Mouse (Mus musculus): ENCODE measurements around the gene Hps6. TPM values are rescaled to one million over a fixed set of nuclear protein-coding genes. Genes with fewer than 3 reads are reported as not detected.

The Hps6 gene
- polyA plus RNA-seq, 1 experiment from 2014 or later = 3.4 TPM

- H3K36me3 ChIP-seq (replicated peaks) = 0 out of 2 replicates have a peak, but pooled peaks cover 2% of the 10 kb centered on the region
- H3K4me1 ChIP-seq = peaks cover 95% of the 10 kb centered on the region
- H3K9me3 ChIP-seq = no peaks in the 10 kb centered on the region
- H3K27me3 ChIP-seq (ENCODE audit: poor library complexity, severe bottlenecking) = no peaks in the 10 kb centered on the region
- peak overlapping the region; percentile 97 for H3K27ac ChIP-seq
- 5% methylated on average over 6 of the region's 6 CpGs for WGBS
- peak overlapping the region; percentile 97 for H3K4me3 ChIP-seq
- DNase-seq (ENCODE audit: extremely low spot score, low spot score) = peak; percentile 73
Measured at GRCm38 (mm10) chr19:46042476-46043011, 39.2 kb downstream of the Hps6 start.

- Histone ChIP-seq H3K27me3 (ENCODE audit: poor library complexity, severe bottlenecking) (no peaks in the 10 kb centered on the region), H3K36me3 (replicated peaks) (0 out of 2 replicates have a peak, but pooled peaks cover 2% of the 10 kb centered on the region), H3K27ac (peak overlapping the region; percentile 97), H3K4me1 (peaks cover 90% of the 10 kb centered on the region), H3K4me3 (peak overlapping the region; percentile 97), H3K9me3 (no peaks in the 10 kb centered on the region)
- 67% methylated on average over 7 of the region's 7 CpGs for WGBS
- no peak for DNase-seq (ENCODE audit: extremely low spot score, low spot score)
Measured at GRCm38 (mm10) chr19:46043380-46043779, 40.1 kb downstream of the Hps6 start.

GRCm38 (mm10) chr19:46044271-46044992 is 41.1 kb downstream of the Hps6 start, which contains the start of gene Pprc1:
TSS of gene Pprc1 (plus strand) at chr19:46044886.
- Histone ChIP-seq H3K27ac (peak within 1 kb of the TSS; percentile 97), H3K9me3 (no peaks in the 10 kb centered on the region), H3K27me3 (ENCODE audit: poor library complexity, severe bottlenecking) (no peaks in the 10 kb centered on the region), H3K4me3 (peak within 1 kb of the TSS; percentile 97), H3K4me1 (peaks cover 83% of the 10 kb centered on the region), H3K36me3 (replicated peaks) (no peaks in the 10 kb centered on the region)
- WGBS = under 1% methylated on average over 34 of the region's 34 CpGs
- DNase-seq (ENCODE audit: extremely low spot score, low spot score) = no peak

- peak; percentile 87 for DNase-seq (ENCODE audit: extremely low spot score, low spot score)
- WGBS = under 1% methylated on average over 84 of the region's 84 CpGs
- Histone ChIP-seq H3K36me3 (replicated peaks) (no peaks in the 10 kb centered on the region), H3K4me3 (peak within 1 kb of the TSS; percentile 97), H3K27ac (peak within 1 kb of the TSS; percentile 97), H3K9me3 (no peaks in the 10 kb centered on the region), H3K4me1 (peaks cover 76% of the 10 kb centered on the region), H3K27me3 (ENCODE audit: poor library complexity, severe bottlenecking) (no peaks in the 10 kb centered on the region)
Measured at GRCm38 (mm10) chr19:46044993-46045695, 41.8 kb downstream of the Hps6 start, which contains the start of gene Ldb1. TSS of gene Ldb1 (minus strand) at chr19:46045214.

GRCm38 (mm10) chr19:46045696-46046311 is 42.5 kb downstream of the Hps6 start:
- DNase-seq (ENCODE audit: extremely low spot score, low spot score) = no peak

GRCm38 (mm10) chr19:46046621-46047025 is 43.3 kb downstream of the Hps6 start:
- WGBS = 9% methylated on average over 10 of the region's 10 CpGs
- Histone ChIP-seq H3K4me3 (peak overlapping the region; percentile 97; the same call in 1 of the 2 replicates), H3K9me3 (no peaks in the 10 kb centered on the region), H3K36me3 (replicated peaks) (no peaks in the 10 kb centered on the region), H3K27me3 (ENCODE audit: poor library complexity, severe bottlenecking) (no peaks in the 10 kb centered on the region), H3K4me1 (peaks cover 62% of the 10 kb centered on the region), H3K27ac (peak overlapping the region; percentile 97)
- DNase-seq (ENCODE audit: extremely low spot score, low spot score) = no peak

More at GRCm38 (mm10) chr19:46045696-46046311, 42.5 kb downstream of the Hps6 start:
- Histone ChIP-seq H3K27ac (peak overlapping the region; percentile 97), H3K27me3 (ENCODE audit: poor library complexity, severe bottlenecking) (no peaks in the 10 kb centered on the region), H3K4me3 (peak overlapping the region; percentile 97), H3K9me3 (no peaks in the 10 kb centered on the region), H3K36me3 (replicated peaks) (no peaks in the 10 kb centered on the region), H3K4me1 (peaks cover 70% of the 10 kb centered on the region)
- WGBS = 2% methylated on average over 7 of the region's 7 CpGs

GRCm38 (mm10) chr19:46047426-46047825 is 44.1 kb downstream of the Hps6 start:
- 48% methylated on average over 2 of the region's 2 CpGs for WGBS
- no peaks in the 10 kb centered on the region for H3K9me3 ChIP-seq
- H3K36me3 ChIP-seq (replicated peaks) = no peaks in the 10 kb centered on the region
- no peaks in the 10 kb centered on the region for H3K27me3 ChIP-seq (ENCODE audit: poor library complexity, severe bottlenecking)
- no peak overlapping the region for H3K4me3 ChIP-seq
- peaks cover 53% of the 10 kb centered on the region for H3K4me1 ChIP-seq
- DNase-seq (ENCODE audit: extremely low spot score, low spot score) = no peak
- no peak overlapping the region for H3K27ac ChIP-seq

- Histone ChIP-seq H3K4me1 (peaks cover 36% of the 10 kb centered on the region), H3K4me3 (no peak overlapping the region), H3K36me3 (replicated peaks) (no peaks in the 10 kb centered on the region), H3K27me3 (ENCODE audit: poor library complexity, severe bottlenecking) (no peaks in the 10 kb centered on the region), H3K9me3 (no peaks in the 10 kb centered on the region), H3K27ac (no peak overlapping the region)
- WGBS = 65% methylated on average over 4 of the region's 4 CpGs
- no peak for DNase-seq (ENCODE audit: extremely low spot score, low spot score)
Measured at GRCm38 (mm10) chr19:46049129-46049528, 45.8 kb downstream of the Hps6 start.

GRCm38 (mm10) chr19:46050462-46050861 is 47.2 kb downstream of the Hps6 start:
- H3K4me1 ChIP-seq = peaks cover 24% of the 10 kb centered on the region
- H3K36me3 ChIP-seq (replicated peaks) = no peaks in the 10 kb centered on the region
- no peak overlapping the region for H3K27ac ChIP-seq
- no peak overlapping the region for H3K4me3 ChIP-seq
- no peaks in the 10 kb centered on the region for H3K9me3 ChIP-seq
- 89% methylated on average over 2 of the region's 2 CpGs for WGBS
- no peak for DNase-seq (ENCODE audit: extremely low spot score, low spot score)
- no peaks in the 10 kb centered on the region for H3K27me3 ChIP-seq (ENCODE audit: poor library complexity, severe bottlenecking)

Other genes starting within 250 kb of the Hps6 start
- 59.2 and 63.9 TPM in 2 replicates for gene Mgea5, start 219.7 kb upstream of the Hps6 start, polyA plus RNA-seq (2016; fragmentation: Nextera tagmentation; extraction: Ambion mirVana)
- 0.71 and 0.86 TPM in 2 replicates for gene Kcnip2, start 187.4 kb upstream of the Hps6 start, polyA plus RNA-seq (2016; fragmentation: Nextera tagmentation; extraction: Ambion mirVana)
- 16.2 and 18.5 TPM in 2 replicates for gene Armh3, start 5.0 kb upstream of the Hps6 start, polyA plus RNA-seq (2016; fragmentation: Nextera tagmentation; extraction: Ambion mirVana)
- gene Pprc1, start 41.4 kb downstream of the Hps6 start, polyA plus RNA-seq (2016; fragmentation: Nextera tagmentation; extraction: Ambion mirVana) = 57.5 and 61.9 TPM in 2 replicates
- gene Ldb1, start 41.7 kb downstream of the Hps6 start, polyA plus RNA-seq (2016; fragmentation: Nextera tagmentation; extraction: Ambion mirVana) = 87.8 and 91.0 TPM in 2 replicates
- 167 and 168 TPM in 2 replicates for gene Nolc1, start 72.4 kb downstream of the Hps6 start, polyA plus RNA-seq (2016; fragmentation: Nextera tagmentation; extraction: Ambion mirVana)
- gene Elovl3, start 128.4 kb downstream of the Hps6 start, polyA plus RNA-seq (2016; fragmentation: Nextera tagmentation; extraction: Ambion mirVana) = 0.07 and 0.17 TPM in 2 replicates
- 0.18 and 0.25 TPM in 2 replicates for gene Pitx3, start 144.8 kb downstream of the Hps6 start, polyA plus RNA-seq (2016; fragmentation: Nextera tagmentation; extraction: Ambion mirVana)
- gene Gbf1, start 149.0 kb downstream of the Hps6 start, polyA plus RNA-seq (2016; fragmentation: Nextera tagmentation; extraction: Ambion mirVana) = 36.9 and 41.8 TPM in 2 replicates

Data from forebrain, embryonic 10.5 days (tissue).